Mouse (Mus musculus) neural tube, embryonic 15.5 days (tissue): ENCODE data around the gene Dph1. TPM values are rescaled to one million over a fixed set of nuclear protein-coding genes. Genes with fewer than 3 reads are reported as not detected.

Experiments
- ATAC-seq: fragments of 200-750 bp; cut with Nextera tagmentation; 2 replicates; pipeline ENCODE4 v1.8.0; 2017; ENCODE audit warnings: mild to moderate bottlenecking, moderate TSS enrichment, moderate library complexity; ENCODE audit not compliant: low FRiP score
- H3K27ac ChIP-seq: fragments of 300-500 bp; sonication (generic); replicated peaks from 2 replicates; pipeline ENCODE4 v1.5.1; 2015; ENCODE audit warnings: mild to moderate bottlenecking, inconsistent platforms
- H3K27me3 ChIP-seq: fragments of 300-500 bp; sonication (generic); replicated peaks from 2 replicates; pipeline ENCODE4 v1.6.1; 2015; ENCODE audit warnings: inconsistent platforms
- H3K36me3 ChIP-seq: fragments of 300-500 bp; sonication (generic); 2 replicates; pipeline ENCODE4 v1.6.1; 2015; ENCODE audit warnings: inconsistent platforms
- H3K4me1 ChIP-seq: fragments of 300-500 bp; sonication (generic); 2 replicates; pipeline ENCODE4 v1.6.1; 2015; ENCODE audit warnings: inconsistent platforms
- H3K4me2 ChIP-seq: fragments of 300-500 bp; sonication (generic); 2 replicates; pipeline ENCODE4 v1.6.1; 2015; ENCODE audit warnings: inconsistent platforms, mild to moderate bottlenecking, moderate library complexity
- H3K4me3 ChIP-seq: fragments of 300-500 bp; sonication (generic); replicated peaks from 2 replicates; pipeline ENCODE4 v1.5.1; 2015; ENCODE audit warnings: mild to moderate bottlenecking, inconsistent platforms
- H3K9ac ChIP-seq: fragments of 300-500 bp; sonication (generic); replicated peaks from 2 replicates; pipeline ENCODE4 v1.6.1; 2015; ENCODE audit warnings: mild to moderate bottlenecking, inconsistent platforms
- H3K9me3 ChIP-seq: fragments of 300-500 bp; sonication (generic); replicated peaks from 2 replicates; pipeline ENCODE4 v1.6.1; 2016; ENCODE audit warnings: inconsistent platforms
- WGBS: fragments of 180-500 bp; shearing (Covaris S2); methylation state at CpG from one replicate; pipeline ENCODE4 v1.1.7; 2015; ENCODE audit warnings: mixed read lengths; 5-methylcytosine and 5-hydroxymethylcytosine counted together
- polyA plus RNA-seq: library from polyadenylated mRNA; unstranded; fragments of >200 nt; fragmentation: Nextera tagmentation; extraction: Ambion mirVana; gene quantifications from 2 replicates; pipeline ENCODE4 v1.2.1, GENCODE M21; 2015

Gene Dph1
- polyA plus RNA-seq, 1 experiment from 2014 or later, result 13.8 TPM

DNA sequence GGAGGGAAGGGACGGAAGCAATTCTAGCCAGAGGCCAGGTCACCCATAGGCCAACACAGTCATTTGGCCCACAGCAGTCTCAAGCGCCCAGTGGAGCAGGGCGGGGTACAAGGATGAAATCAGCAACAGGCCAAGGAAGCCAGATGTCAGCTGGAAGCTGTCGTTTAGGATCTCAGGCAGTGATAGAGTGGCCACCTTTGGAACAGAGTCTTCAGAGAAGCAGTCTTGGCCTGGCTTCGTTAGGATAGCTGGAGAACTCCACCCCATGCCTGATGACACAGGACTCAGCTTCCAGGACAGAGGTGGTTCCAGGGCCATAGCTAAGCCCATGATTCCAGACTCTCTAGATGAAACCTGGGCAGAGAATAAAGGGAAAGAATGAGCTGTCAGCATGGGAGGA lies 50.6 kb downstream of the Dph1 start:
- H3K36me3 ChIP-seq, result peaks cover 23% of the 10 kb centered on the region
- WGBS, result 81% methylated on average over 5 of the region's 5 CpGs
- ATAC-seq, result no peak
- H3K9ac ChIP-seq, result no peak overlapping the region
- H3K27ac ChIP-seq, result peak overlapping the region; percentile 68; the same call in 1 of the 2 replicates
- H3K4me3 ChIP-seq, result no peak overlapping the region
- H3K4me1 ChIP-seq, result peaks cover 27% of the 10 kb centered on the region
- H3K9me3 ChIP-seq, result no peaks in the 10 kb centered on the region
- H3K4me2 ChIP-seq, result no peak overlapping the region
- no peaks in the 10 kb centered on the region for H3K27me3 ChIP-seq

DNA sequence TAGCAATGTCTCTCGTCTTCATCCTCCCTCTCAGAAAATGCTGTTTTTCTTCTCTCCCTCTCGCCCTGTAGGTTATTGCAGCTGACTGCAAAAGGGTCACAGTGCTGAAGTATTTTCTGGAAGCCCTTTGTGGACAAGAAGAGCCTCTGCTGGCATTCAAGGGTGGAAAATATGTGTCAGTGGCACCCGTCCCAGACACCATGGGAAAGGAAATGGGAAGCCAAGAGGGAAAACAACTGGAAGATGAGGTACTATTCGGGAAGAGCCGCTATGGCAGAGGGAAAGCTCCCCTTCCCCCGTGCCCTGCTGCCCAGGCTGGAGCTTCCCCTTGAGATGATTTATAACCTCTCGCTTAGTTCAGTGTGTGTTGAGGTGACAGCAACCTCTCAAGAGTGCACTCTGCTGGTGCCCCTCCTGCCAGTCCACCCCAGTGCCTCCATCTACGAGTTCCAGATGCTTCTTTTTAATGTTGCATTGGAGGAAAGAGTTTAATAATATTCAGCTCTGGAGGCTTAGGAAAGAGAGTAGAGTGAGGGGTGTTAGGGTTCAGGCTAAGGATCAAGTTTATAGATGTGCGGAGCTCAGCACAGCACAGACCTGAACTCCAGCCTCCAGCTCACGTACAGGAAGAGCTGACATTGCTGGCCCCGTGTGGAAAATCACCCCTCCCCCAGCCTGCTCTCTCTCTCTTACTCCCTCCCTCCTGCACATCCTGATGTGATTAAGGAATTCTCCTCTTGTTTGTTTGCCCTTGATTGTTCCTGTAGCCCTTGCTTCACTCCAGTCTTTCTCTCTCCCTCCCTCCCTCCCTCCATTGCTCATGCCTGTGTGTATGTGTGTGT lies 51.7 kb downstream of the Dph1 start:
- peak overlapping the region; percentile 63 for H3K27ac ChIP-seq
- H3K36me3 ChIP-seq, result peaks cover 20% of the 10 kb centered on the region
- no peak overlapping the region for H3K9ac ChIP-seq
- ATAC-seq, result no peak
- peaks cover 38% of the 10 kb centered on the region for H3K4me1 ChIP-seq
- H3K4me2 ChIP-seq, result no peak overlapping the region
- WGBS, result 35% methylated on average over 11 of the region's 11 CpGs
- no peak overlapping the region for H3K4me3 ChIP-seq
- no peaks in the 10 kb centered on the region for H3K9me3 ChIP-seq
- H3K27me3 ChIP-seq, result no peaks in the 10 kb centered on the region

DNA sequence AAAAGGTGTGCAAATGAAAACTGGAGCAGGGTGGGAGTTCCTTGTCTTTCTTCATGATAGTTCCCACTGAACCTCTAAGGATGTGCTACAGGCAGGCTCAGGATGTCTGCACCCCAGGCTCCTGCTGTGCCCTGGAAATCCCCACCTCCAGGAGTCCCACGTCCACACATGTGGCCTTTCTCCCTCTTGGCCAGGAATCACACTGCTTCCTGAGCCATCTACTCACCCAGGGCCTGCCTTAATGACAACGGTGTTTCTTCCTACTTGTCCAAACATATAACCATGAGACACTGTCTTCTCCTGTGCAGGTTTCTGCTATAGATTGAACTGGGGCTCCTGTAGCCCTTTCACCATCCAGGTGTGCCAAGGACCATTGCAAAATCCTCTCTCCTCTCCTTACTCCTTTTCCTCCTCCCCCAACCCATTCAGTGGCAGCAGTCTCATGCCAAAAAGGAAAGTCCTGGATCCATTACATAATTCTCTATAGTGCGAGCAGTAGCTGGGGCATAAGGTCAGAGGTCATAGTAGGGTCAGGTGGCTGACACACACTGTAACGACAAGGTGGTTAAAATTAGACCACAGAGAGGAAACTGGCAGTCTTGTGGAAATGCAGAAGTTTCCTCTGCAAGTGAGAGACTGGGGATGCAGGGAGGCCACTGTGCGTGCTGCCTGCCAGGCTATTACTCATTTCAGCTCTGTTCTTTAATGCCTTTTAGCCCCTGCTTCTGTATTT lies 54.2 kb downstream of the Dph1 start:
- Histone ChIP-seq H3K9me3 (no peaks in the 10 kb centered on the region), H3K4me1 (peaks cover 54% of the 10 kb centered on the region), H3K4me3 (no peak overlapping the region), H3K9ac (no peak overlapping the region), H3K27ac (no peak overlapping the region), H3K27me3 (no peaks in the 10 kb centered on the region), H3K36me3 (peaks cover 4% of the 10 kb centered on the region; the same call in 1 of the 2 replicates), H3K4me2 (no peak overlapping the region)
- ATAC-seq, result no peak
- WGBS, result 55% methylated on average over 5 of the region's 5 CpGs

DNA sequence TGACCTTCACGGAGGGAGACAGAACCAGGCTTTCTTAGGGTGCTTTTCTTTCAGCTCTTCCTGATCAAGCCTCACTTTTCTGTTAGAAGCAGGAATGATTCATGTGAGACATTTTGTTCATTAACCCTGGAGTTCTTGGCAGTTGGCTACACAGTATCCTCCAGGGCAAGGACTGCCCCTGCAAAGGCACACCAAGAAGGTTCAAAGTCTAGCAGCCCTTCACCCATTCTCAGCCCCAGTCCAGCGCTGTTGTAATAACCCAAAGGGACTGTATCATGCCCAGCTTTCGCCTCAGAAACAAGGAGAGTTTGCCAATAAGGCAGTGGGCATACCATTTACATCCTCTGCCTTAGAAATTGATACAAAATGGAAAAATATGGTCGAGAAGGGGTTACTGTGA lies 55.7 kb downstream of the Dph1 start:
- no peak overlapping the region for H3K4me3 ChIP-seq
- peaks cover 4% of the 10 kb centered on the region; the same call in 1 of the 2 replicates for H3K36me3 ChIP-seq
- H3K4me2 ChIP-seq, result no peak overlapping the region
- WGBS, result 90% methylated on average over 4 of the region's 4 CpGs
- H3K4me1 ChIP-seq, result peaks cover 53% of the 10 kb centered on the region
- peak overlapping the region; percentile 56; the same call in 1 of the 2 replicates for H3K27ac ChIP-seq
- no peaks in the 10 kb centered on the region for H3K9me3 ChIP-seq
- no peak overlapping the region for H3K9ac ChIP-seq
- ATAC-seq, result no peak
- no peaks in the 10 kb centered on the region for H3K27me3 ChIP-seq

DNA sequence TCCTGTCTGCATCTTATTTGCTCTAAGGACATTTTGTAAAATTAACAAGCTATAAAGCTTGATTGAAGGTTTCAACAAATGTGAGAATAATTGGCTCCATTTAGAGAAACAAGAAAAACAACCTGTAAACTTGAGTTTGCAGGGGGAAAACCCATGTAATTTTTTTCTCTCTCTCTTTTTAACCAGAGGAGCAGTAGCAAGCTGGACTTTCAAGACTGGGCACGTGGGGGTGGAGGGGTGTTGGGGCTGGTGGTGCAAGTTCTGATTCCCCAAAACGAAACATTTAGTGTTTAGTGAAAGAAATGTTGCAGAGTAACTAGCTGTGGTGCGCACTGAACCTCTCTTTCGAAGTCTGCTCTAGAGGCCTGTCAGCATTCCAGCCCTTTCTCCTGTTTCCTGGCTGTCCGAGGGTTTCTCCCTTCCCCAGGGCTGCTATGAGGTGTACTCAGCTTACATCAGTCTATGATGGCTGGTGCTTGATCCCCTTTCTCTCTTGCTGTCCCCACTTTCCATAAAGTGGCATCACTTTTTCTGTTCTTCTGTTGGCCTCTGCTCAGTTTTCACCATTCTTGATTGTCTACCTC lies 56.5 kb downstream of the Dph1 start:
- Histone ChIP-seq H3K27ac (peak overlapping the region; percentile 56; the same call in 1 of the 2 replicates), H3K27me3 (no peaks in the 10 kb centered on the region), H3K4me2 (no peak overlapping the region), H3K4me3 (no peak overlapping the region), H3K9ac (no peak overlapping the region), H3K36me3 (peaks cover 4% of the 10 kb centered on the region; the same call in 1 of the 2 replicates), H3K4me1 (peaks cover 47% of the 10 kb centered on the region), H3K9me3 (no peaks in the 10 kb centered on the region)
- WGBS, result 75% methylated on average over 5 of the region's 5 CpGs
- no peak for ATAC-seq

DNA sequence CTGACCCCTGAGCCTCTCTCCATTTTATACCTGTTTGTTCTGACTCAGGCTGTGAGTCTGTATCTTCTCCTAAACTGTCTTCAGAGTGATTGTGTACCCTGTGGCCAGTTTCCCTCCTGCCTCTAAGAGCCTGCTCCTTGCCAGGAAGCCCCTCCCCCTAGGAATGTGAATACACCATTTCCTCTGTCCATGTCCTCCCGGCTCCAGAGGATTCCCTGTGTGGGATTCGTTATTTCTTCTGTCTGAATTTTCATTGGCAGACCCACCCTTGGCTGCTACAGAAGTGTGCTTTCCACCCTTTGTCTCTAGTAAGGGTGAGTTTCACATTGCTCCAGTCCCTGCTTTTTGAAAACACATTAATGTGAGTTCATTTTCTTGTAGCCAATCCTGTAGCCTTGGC lies 57.1 kb downstream of the Dph1 start:
- peaks cover 41% of the 10 kb centered on the region for H3K4me1 ChIP-seq
- H3K27me3 ChIP-seq, result no peaks in the 10 kb centered on the region
- peaks cover 4% of the 10 kb centered on the region; the same call in 1 of the 2 replicates for H3K36me3 ChIP-seq
- no peak overlapping the region for H3K4me3 ChIP-seq
- 0 out of 2 replicates have a peak overlapping the region, but pooled peaks have one; percentile 9 for H3K4me2 ChIP-seq
- H3K9me3 ChIP-seq, result no peaks in the 10 kb centered on the region
- peak; percentile 61 for ATAC-seq
- no peak overlapping the region for H3K9ac ChIP-seq
- peak overlapping the region; percentile 77 for H3K27ac ChIP-seq
- WGBS, result 12% methylated on average over 2 of the region's 2 CpGs

DNA sequence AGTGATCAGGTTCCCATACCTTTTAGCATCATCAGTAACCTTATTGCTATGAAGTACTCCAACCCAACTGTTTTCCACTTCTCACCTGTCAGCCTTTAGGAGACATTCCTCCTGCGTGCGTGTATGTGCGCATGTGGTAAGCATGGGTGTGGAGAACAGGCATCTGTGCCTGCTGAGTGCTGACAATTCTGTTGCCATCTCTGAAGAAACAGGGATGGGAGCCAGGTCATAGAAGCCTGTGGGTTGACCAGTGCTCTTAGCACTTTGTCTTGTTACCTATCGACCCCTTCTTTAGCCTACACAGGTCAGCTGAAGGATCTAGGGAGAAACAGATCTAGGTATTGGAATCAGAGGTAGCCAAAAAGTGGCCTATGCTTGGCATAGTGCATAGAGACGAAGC lies 57.6 kb downstream of the Dph1 start:
- H3K27ac ChIP-seq, result peak overlapping the region; percentile 77
- 86% methylated on average over 5 of the region's 5 CpGs for WGBS
- no peak overlapping the region for H3K9ac ChIP-seq
- no peak overlapping the region for H3K4me3 ChIP-seq
- H3K36me3 ChIP-seq, result peaks cover 4% of the 10 kb centered on the region; the same call in 1 of the 2 replicates
- no peak for ATAC-seq
- H3K27me3 ChIP-seq, result no peaks in the 10 kb centered on the region
- H3K4me2 ChIP-seq, result 0 out of 2 replicates have a peak overlapping the region, but pooled peaks have one; percentile 9
- H3K4me1 ChIP-seq, result peaks cover 37% of the 10 kb centered on the region
- H3K9me3 ChIP-seq, result no peaks in the 10 kb centered on the region

DNA sequence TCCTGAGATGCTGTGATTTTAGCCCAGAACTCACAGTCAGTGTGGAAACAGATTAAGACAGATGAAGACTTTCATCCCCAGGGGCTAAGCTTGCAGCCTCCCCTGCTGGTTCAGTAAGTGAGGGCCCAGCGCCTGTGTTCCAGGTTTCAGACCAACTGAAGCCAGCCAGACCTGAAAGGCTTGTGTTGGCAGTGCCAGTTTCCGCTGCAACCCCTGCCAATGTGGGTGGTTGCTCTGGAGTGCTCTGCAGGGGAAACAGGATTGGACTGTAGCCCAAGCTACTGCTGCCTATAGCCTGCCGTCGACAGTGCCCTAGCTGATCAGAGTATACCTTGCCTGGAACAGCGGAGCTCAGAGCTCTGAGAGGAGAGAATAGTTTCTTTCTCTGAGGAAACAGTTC lies 58.8 kb downstream of the Dph1 start:
- H3K4me1 ChIP-seq, result peaks cover 37% of the 10 kb centered on the region
- peak overlapping the region; percentile 20 for H3K27ac ChIP-seq
- peak; percentile 61; the same call in 1 of the 2 replicates for ATAC-seq
- no peak overlapping the region for H3K4me3 ChIP-seq
- WGBS, result 53% methylated on average over 5 of the region's 5 CpGs
- H3K27me3 ChIP-seq, result no peaks in the 10 kb centered on the region
- no peak overlapping the region for H3K4me2 ChIP-seq
- H3K36me3 ChIP-seq, result peaks cover 4% of the 10 kb centered on the region; the same call in 1 of the 2 replicates
- H3K9me3 ChIP-seq, result no peaks in the 10 kb centered on the region
- H3K9ac ChIP-seq, result no peak overlapping the region

DNA sequence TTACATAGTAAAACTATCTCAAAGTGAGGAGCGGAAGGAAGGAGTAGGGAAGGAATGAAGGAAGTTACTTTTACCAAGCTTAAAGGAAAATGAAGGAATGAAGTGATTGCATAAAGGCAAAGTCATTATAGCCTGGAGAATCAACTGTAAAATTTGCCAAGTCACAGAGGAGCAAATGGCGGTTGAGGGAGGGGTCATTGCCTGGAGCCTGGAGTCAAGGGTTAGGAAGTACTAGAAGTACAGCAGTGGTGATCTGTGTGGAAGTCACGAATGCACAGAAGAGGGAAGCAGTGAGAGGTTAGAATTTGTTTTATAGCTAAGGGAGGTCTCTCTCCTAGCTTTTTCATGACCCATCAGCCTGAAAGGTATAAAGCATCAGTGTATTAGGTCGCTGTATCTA lies 59.7 kb downstream of the Dph1 start:
- Histone ChIP-seq H3K9ac (no peak overlapping the region), H3K4me1 (peaks cover 33% of the 10 kb centered on the region), H3K4me2 (no peak overlapping the region), H3K27me3 (no peaks in the 10 kb centered on the region), H3K27ac (no peak overlapping the region), H3K9me3 (no peaks in the 10 kb centered on the region), H3K36me3 (peaks cover 4% of the 10 kb centered on the region; the same call in 1 of the 2 replicates), H3K4me3 (no peak overlapping the region)
- ATAC-seq, result no peak
- WGBS, result 84% methylated on average over 4 of the region's 4 CpGs

DNA sequence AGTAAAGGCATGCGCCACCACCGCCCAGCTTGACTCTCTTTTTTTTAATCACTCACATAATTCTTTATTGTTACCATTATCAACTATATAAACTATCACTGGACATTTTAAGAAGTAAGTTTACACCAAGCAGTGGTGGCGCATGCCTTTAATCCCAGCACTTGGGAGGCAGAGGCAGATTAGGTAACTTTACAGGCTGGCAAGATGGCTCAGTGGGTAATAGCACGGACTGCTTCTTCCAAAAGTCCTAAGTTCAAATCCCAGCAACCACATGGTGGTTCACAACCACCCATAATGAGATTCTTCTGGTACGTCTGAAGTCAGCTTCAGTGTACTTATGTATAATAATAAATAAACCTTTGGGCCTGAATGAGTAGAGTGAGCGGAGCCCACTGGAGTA lies 61.6 kb downstream of the Dph1 start:
- no peaks in the 10 kb centered on the region for H3K9me3 ChIP-seq

More for the DNA sequence above, 61.6 kb downstream of the Dph1 start:
- no peak for ATAC-seq
- Histone ChIP-seq H3K4me2 (no peak overlapping the region), H3K27ac (no peak overlapping the region), H3K4me1 (peaks cover 21% of the 10 kb centered on the region), H3K9ac (no peak overlapping the region), H3K4me3 (no peak overlapping the region), H3K27me3 (no peaks in the 10 kb centered on the region), H3K36me3 (no peaks in the 10 kb centered on the region)
- WGBS, result 98% methylated on average over 6 of the region's 6 CpGs
